Mouse (Mus musculus): Measurements from ENCODE around the gene Catsper2. TPM values are rescaled to one million over a fixed set of nuclear protein-coding genes. Genes with fewer than 3 reads are reported as not detected.

Gene Catsper2
- polyA plus RNA-seq, 2 experiments: 0.29 to 0.60 TPM

DNA sequence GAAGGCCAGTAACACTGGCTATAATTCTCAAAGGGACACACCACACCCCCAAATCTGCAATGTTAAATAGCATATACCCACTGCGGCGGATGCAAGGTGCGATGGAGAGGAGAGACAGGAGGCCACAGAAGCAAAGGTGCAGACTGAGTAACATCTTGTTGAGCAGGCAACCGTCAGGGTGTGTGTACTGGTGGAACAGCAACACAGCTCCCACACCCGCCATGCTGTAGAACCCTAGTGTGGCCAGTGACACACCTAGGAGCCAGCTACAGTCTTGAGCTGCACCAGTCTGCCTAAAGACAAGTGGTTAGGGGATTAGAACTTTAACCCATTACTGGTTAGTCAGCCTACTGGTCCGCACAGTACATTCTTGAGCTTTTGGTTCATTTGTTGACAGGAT is 40.3 kb upstream of the Catsper2 start:
- ATAC-seq (ENCODE audit: insufficient read depth) (no peak), DNase-seq (ENCODE audit: low read depth in 3 of 3, low spot score in 3 of 3) (no peak)
- H3K9ac ChIP-seq (replicated peaks): no peak overlapping the region
- H3K4me2 ChIP-seq (ENCODE audit: low read depth): no peak overlapping the region
- no peaks in the 10 kb centered on the region for H3K27me3 ChIP-seq (ENCODE audit: control insufficient read depth, insufficient read depth, low read length)
- peaks cover 20% of the 10 kb centered on the region for H3K36me3 ChIP-seq (replicated peaks; ENCODE audit: control insufficient read depth, insufficient read depth, low read depth)
- H3K27ac ChIP-seq: no peak overlapping the region
- no peaks in the 10 kb centered on the region for H3K9me3 ChIP-seq (ENCODE audit: control insufficient read depth, low read length)
- WGBS (ENCODE audit: insufficient replicate concordance): 79% methylated on average over 6 of the region's 6 CpGs
- H3K4me1 ChIP-seq (replicated peaks; ENCODE audit: control insufficient read depth in 2 of 2, insufficient read depth in 2 of 2, low read length in 1 of 2): peaks cover 13 to 19% of the 10 kb centered on the region in 2 experiments
- TF ChIP-seq EP300 (IDR thresholded peaks at IDR 0.05; ENCODE audit: low read depth): no peak
- H3K4me3 ChIP-seq (ENCODE audit: insufficient read depth in 1 of 2, low read depth in 2 of 2, low read length in 2 of 2): no peak overlapping the region

DNA sequence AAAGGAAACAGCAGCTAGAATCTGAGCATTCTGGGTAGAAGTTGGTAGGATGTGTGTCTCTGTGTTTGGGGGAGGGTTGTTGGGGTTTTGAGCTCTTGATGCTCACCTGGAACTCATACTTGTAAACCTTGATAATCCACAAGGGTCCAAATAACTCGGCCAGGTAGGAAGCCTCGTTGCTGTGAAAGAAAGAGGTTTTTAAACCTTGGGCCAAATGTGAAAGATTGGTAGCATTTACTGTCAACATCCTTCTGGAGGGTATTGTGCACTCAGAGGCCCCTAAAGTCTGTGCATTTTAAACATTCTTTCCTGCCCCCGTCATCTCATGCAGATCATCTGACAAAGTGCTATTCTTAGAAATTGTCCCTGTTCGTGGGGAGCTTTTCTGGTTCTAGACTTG is 39.4 kb upstream of the Catsper2 start, which contains the start of gene Hypk:
Hypk (plus strand) TSS at position 301 of the 400 bp plus-strand sequence.
- ATAC-seq (ENCODE audit: insufficient read depth) (no peak), DNase-seq (ENCODE audit: low read depth in 3 of 3, low spot score in 3 of 3) (no peak)
- Histone ChIP-seq H3K4me2 (ENCODE audit: low read depth) (no peak within 1 kb of the TSS), H3K27me3 (ENCODE audit: control insufficient read depth, insufficient read depth, low read length) (no peaks in the 10 kb centered on the region), H3K4me3 (ENCODE audit: insufficient read depth in 1 of 2, low read depth in 2 of 2, low read length in 2 of 2) (no peak within 1 kb of the TSS), H3K27ac (no peak within 1 kb of the TSS), H3K36me3 (replicated peaks; ENCODE audit: control insufficient read depth, insufficient read depth, low read depth) (peaks cover 15% of the 10 kb centered on the region), H3K9me3 (ENCODE audit: control insufficient read depth, low read length) (no peaks in the 10 kb centered on the region), H3K4me1 (replicated peaks; ENCODE audit: control insufficient read depth in 2 of 2, insufficient read depth in 2 of 2, low read length in 1 of 2) (peaks cover 15 to 23% of the 10 kb centered on the region in 2 experiments), H3K9ac (replicated peaks) (no peak within 1 kb of the TSS)
- TF ChIP-seq CTCF (IDR thresholded peaks at IDR 0.05; ENCODE audit: low read depth): no peak
- 64% methylated on average over 4 of the region's 4 CpGs for WGBS (ENCODE audit: insufficient replicate concordance)

DNA sequence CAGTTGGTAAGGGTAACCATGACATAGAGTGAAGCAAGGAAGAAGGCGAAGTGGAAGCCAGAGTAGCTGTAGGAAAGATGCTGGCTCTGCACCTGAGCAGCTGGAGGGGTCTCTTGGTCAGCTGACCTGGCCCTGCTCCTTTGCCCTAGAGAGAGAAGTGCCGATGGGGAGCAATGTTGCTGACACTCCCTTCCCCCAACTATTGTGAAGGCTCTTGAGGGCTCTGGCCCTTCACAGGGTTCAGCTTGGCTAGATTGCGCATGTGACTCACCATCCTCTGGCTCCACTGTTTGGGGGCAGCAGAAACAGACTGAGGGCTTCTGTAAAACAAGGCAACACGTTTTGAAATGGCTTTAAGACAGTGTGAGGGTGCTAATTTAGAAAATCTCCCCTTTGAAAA is 38.8 kb upstream of the Catsper2 start:
- WGBS (ENCODE audit: insufficient replicate concordance): 68% methylated on average over 4 of the region's 4 CpGs
- DNase-seq (ENCODE audit: low read depth in 3 of 3, low spot score in 3 of 3) (no peak), ATAC-seq (ENCODE audit: insufficient read depth) (no peak)
- Histone ChIP-seq H3K4me2 (ENCODE audit: low read depth) (no peak overlapping the region), H3K9me3 (ENCODE audit: control insufficient read depth, low read length) (no peaks in the 10 kb centered on the region), H3K27me3 (ENCODE audit: control insufficient read depth, insufficient read depth, low read length) (no peaks in the 10 kb centered on the region), H3K4me3 (ENCODE audit: insufficient read depth in 1 of 2, low read depth in 2 of 2, low read length in 2 of 2) (no peak overlapping the region), H3K4me1 (replicated peaks; ENCODE audit: control insufficient read depth in 2 of 2, insufficient read depth in 2 of 2, low read length in 1 of 2) (peaks cover 16 to 22% of the 10 kb centered on the region in 2 experiments), H3K36me3 (replicated peaks; ENCODE audit: control insufficient read depth, insufficient read depth, low read depth) (peaks cover 15% of the 10 kb centered on the region), H3K27ac (no peak overlapping the region), H3K9ac (replicated peaks) (no peak overlapping the region)
- TF ChIP-seq EP300 (IDR thresholded peaks at IDR 0.05; ENCODE audit: low read depth) (no peak), CTCF (IDR thresholded peaks at IDR 0.05; ENCODE audit: low read depth) (no peak)

DNA sequence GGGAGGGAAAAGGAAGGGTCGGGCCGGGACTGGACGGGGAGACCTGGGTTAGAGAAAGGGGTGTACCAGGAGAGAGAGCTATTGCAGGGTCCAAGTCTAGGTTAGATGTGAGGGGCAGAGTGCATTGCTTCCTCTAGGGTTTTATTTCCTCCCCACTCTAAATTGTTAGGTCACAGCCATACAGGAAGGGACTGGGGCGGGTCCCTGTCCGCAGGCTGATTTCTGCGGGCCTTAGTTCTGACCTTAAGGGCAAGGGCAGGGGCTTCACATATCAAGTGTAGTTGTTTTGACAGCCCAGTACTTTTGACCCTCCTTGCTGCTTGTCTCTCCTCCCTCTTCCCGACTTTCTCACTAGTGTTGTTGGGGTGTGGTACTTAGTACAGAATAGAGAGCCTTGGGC is 36.5 kb upstream of the Catsper2 start:
- H3K4me3 ChIP-seq (ENCODE audit: insufficient read depth in 1 of 2, low read depth in 2 of 2, low read length in 2 of 2): peak overlapping the region; percentile 87 to 96
- H3K27ac ChIP-seq: peak overlapping the region; percentile 81
- no peak for ATAC-seq (ENCODE audit: insufficient read depth)
- H3K4me2 ChIP-seq (ENCODE audit: low read depth): peak overlapping the region; percentile 98
- H3K4me1 ChIP-seq (replicated peaks; ENCODE audit: control insufficient read depth in 2 of 2, insufficient read depth in 2 of 2, low read length in 1 of 2): peaks cover 9 to 16% of the 10 kb centered on the region in 2 experiments
- WGBS (ENCODE audit: insufficient replicate concordance): 2% methylated on average over 7 of the region's 7 CpGs
- H3K9me3 ChIP-seq (ENCODE audit: control insufficient read depth, low read length): no peaks in the 10 kb centered on the region
- H3K27me3 ChIP-seq (ENCODE audit: control insufficient read depth, insufficient read depth, low read length): no peaks in the 10 kb centered on the region
- TF ChIP-seq EP300 (IDR thresholded peaks at IDR 0.05; ENCODE audit: low read depth) (no peak), CTCF (IDR thresholded peaks at IDR 0.05; ENCODE audit: low read depth) (no peak)
- H3K36me3 ChIP-seq (replicated peaks; ENCODE audit: control insufficient read depth, insufficient read depth, low read depth): peaks cover 15% of the 10 kb centered on the region
- DNase-seq (ENCODE audit: low read depth in 3 of 3, low spot score in 3 of 3): no peak
- peak overlapping the region; percentile 100 for H3K9ac ChIP-seq (replicated peaks)

DNA sequence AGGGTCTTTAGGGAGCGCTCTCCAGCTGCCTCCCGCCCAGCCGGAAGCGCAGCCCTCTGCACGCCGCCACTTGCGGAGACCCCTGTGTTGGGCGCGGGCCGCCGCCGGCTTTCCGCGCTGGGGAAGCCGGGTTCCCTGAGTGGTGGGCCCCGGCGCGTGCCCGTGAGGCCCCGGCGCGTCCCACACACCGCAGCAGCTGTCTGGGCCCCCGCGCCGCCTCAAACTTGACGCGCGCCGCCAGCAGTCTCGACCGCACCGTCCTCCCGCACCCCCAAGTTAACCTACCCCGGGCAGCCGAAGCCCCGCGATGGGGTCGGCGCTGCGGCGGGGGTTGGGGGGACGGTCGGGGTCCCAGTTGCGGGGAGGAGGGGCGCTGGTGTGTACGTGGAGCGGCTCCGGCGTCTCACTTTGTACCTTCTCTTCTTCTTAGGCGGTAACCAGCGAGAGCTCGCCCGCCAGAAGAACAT is 36.0 kb upstream of the Catsper2 start:
- DNase-seq (ENCODE audit: low read depth in 3 of 3, low spot score in 3 of 3) (no peak), ATAC-seq (ENCODE audit: insufficient read depth) (peak; percentile 27)
- Histone ChIP-seq H3K9me3 (ENCODE audit: control insufficient read depth, low read length) (no peaks in the 10 kb centered on the region), H3K4me3 (ENCODE audit: insufficient read depth in 1 of 2, low read depth in 2 of 2, low read length in 2 of 2) (peak overlapping the region; percentile 87 to 96), H3K4me1 (replicated peaks; ENCODE audit: control insufficient read depth in 2 of 2, insufficient read depth in 2 of 2, low read length in 1 of 2) (peaks cover 9 to 16% of the 10 kb centered on the region in 2 experiments), H3K27ac (peak overlapping the region; percentile 81), H3K9ac (replicated peaks) (peak overlapping the region; percentile 100), H3K4me2 (ENCODE audit: low read depth) (peak overlapping the region; percentile 98), H3K36me3 (replicated peaks; ENCODE audit: control insufficient read depth, insufficient read depth, low read depth) (peaks cover 15% of the 10 kb centered on the region), H3K27me3 (ENCODE audit: control insufficient read depth, insufficient read depth, low read length) (no peaks in the 10 kb centered on the region)
- WGBS (ENCODE audit: insufficient replicate concordance): under 1% methylated on average over 53 of the region's 54 CpGs
- TF ChIP-seq EP300 (IDR thresholded peaks at IDR 0.05; ENCODE audit: low read depth) (no peak), CTCF (IDR thresholded peaks at IDR 0.05; ENCODE audit: low read depth) (no peak)

Data from liver, embryonic 14.5 days (tissue).